Mouse (Mus musculus) hindbrain, embryonic 10.5 days (tissue): ENCODE measurements around the gene Slc7a15. TPM values are rescaled to one million over a fixed set of nuclear protein-coding genes. Genes with fewer than 3 reads are reported as not detected.

Experiments used
- DNase-seq: peaks from one replicate; pipeline ENCODE4 v3.0.0-alpha.2; 2017; ENCODE audit warnings: low spot score
- H3K27ac ChIP-seq: fragments of 300-500 bp; sonication (generic); 2 replicates; pipeline ENCODE4 v1.5.1; 2016; ENCODE audit warnings: mild to moderate bottlenecking, moderate library complexity
- H3K27me3 ChIP-seq: fragments of 300-500 bp; sonication (generic); 2 replicates; pipeline ENCODE4 v1.6.1; 2016; ENCODE audit warnings: mild to moderate bottlenecking; ENCODE audit not compliant: poor library complexity, insufficient read depth, severe bottlenecking
- H3K36me3 ChIP-seq: fragments of 300-500 bp; sonication (generic); 2 replicates; pipeline ENCODE4 v1.6.1; 2016; ENCODE audit warnings: mild to moderate bottlenecking, moderate library complexity
- H3K4me1 ChIP-seq: fragments of 300-500 bp; sonication (generic); replicated peaks from 2 replicates; pipeline ENCODE4 v1.6.1; 2016; ENCODE audit warnings: mild to moderate bottlenecking
- H3K4me3 ChIP-seq: fragments of 300-500 bp; sonication (generic); 2 replicates; pipeline ENCODE4 v1.5.1; 2016; ENCODE audit warnings: mild to moderate bottlenecking, moderate library complexity
- H3K9me3 ChIP-seq: fragments of 300-500 bp; sonication (generic); 2 replicates; pipeline ENCODE4 v1.6.1; 2016; ENCODE audit warnings: mild to moderate bottlenecking, moderate library complexity
- WGBS: fragments of 180-500 bp; shearing (Covaris S2); methylation state at CpG from one replicate; pipeline ENCODE4 v1.1.7; 2016; 5-methylcytosine and 5-hydroxymethylcytosine counted together
- polyA plus RNA-seq: library from polyadenylated mRNA; unstranded; fragments of >200 nt; fragmentation: Nextera tagmentation; extraction: Ambion mirVana; gene quantifications from 2 replicates; pipeline ENCODE4 v1.2.1, GENCODE M21; 2016

The Slc7a15 gene
- polyA plus RNA-seq, 1 experiment from 2014 or later: not detected

DNA sequence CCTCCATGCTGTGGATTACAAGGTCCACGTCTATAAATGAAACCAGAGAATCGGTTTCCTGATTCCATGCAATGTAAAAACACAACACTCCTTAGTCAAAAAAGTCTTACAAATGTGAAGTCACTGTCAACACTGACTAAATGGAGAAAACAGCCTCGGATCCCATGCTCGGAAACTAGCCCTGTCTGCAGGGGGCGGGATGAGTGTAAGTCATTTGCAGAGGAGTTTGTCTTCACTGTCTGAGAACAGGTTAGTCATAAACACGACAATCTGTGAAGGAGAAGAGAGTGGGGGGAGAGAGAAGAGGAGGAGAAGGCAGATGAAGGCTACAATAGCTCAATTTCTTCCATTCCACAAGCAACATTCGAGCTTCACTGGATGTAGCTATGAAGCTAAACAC lies 113.6 kb downstream of the Slc7a15 start:
- H3K9me3 ChIP-seq: no peaks in the 10 kb centered on the region
- no peak overlapping the region for H3K4me3 ChIP-seq
- H3K27ac ChIP-seq: no peak overlapping the region
- WGBS: 82% methylated on average over 7 of the region's 7 CpGs
- DNase-seq: no peak
- no peaks in the 10 kb centered on the region for H3K27me3 ChIP-seq
- no peaks in the 10 kb centered on the region for H3K36me3 ChIP-seq
- H3K4me1 ChIP-seq: peaks cover 9% of the 10 kb centered on the region; the same call in 1 of the 2 replicates

DNA sequence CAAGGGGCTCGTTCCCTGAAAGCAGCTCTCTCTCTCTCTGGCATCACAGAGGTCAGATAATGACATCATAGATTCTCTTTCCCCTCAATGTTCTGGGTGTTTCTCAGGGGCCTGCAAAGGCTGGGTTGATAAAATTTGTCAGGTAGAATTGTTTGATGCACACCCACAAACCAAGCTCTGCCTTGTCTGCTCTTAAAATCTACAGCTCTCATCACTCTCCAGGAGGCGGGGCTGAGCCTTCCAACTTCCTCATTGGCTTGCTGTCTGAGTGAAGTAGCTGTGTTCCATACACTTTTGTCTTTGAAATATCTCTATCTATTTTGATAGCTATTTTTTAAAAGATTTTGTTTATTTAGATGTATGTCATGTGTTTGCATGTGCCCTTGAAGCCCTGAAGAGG lies 116.7 kb downstream of the Slc7a15 start:
- Histone ChIP-seq H3K27me3 (no peaks in the 10 kb centered on the region), H3K4me1 (0 out of 2 replicates have a peak, but pooled peaks cover 6% of the 10 kb centered on the region), H3K9me3 (no peaks in the 10 kb centered on the region), H3K36me3 (no peaks in the 10 kb centered on the region), H3K4me3 (no peak overlapping the region), H3K27ac (no peak overlapping the region)
- no peak for DNase-seq
- WGBS: 62% methylated on average over 2 of the region's 2 CpGs

Other genes with a start within 250 kb of the Slc7a15 start
- gene Rhob, start 99.1 kb downstream of the Slc7a15 start, polyA plus RNA-seq: 31.5 and 54.8 TPM in 2 replicates
- 51.6 and 59.5 TPM in 2 replicates for gene Pum2, start 75.1 kb upstream of the Slc7a15 start, polyA plus RNA-seq
- 92.2 and 117 TPM in 2 replicates for gene Sdc1, start 172.3 kb upstream of the Slc7a15 start, polyA plus RNA-seq